Mouse (Mus musculus): ENCODE measurements around the gene Gm10320. TPM values are rescaled to one million over a fixed set of nuclear protein-coding genes. Genes with fewer than 3 reads are reported as not detected.

The Gm10320 gene
- total and polyA plus RNA-seq, 3 experiments, result 0.60 to 0.93 TPM; not detected in 1

DNA sequence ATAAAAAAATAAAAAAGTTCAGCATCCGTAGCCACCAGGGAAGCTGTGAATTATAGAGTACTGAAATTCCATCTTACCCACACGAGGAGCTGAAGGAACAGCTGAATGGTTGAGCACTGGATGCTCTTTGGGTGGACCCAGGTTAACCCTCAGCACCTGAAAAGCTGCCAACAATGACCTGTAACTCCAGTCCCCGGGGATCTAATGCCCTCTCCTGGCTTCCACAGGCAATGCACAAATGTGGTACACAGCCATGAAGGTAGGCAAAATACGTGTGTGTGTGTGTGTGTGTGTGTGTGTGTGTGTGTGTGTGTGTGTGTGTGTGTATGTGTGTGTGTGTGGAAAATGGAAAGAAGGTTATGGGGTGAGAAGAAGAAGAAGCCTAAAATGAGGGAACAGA lies 30.3 kb downstream of the Gm10320 start:
- TF ChIP-seq GATA1 (IDR thresholded peaks at IDR 0.05; ENCODE audit: borderline replicate concordance, low read length) (no peak), CTCF (IDR thresholded peaks at IDR 0.05; ENCODE audit: low read depth, low read length) (no peak), GATA2 (IDR thresholded peaks at IDR 0.05; ENCODE audit: borderline replicate concordance, low read depth, low read length) (no peak), TAL1 (conservative IDR thresholded peaks at IDR 0.05; ENCODE audit: low read depth, low read length) (no peak), POLR2AphosphoS5 (IDR thresholded peaks at IDR 0.05; ENCODE audit: insufficient replicate concordance, low read depth, low read length) (no peak)
- Histone ChIP-seq H3K4me3 (ENCODE audit: low read depth, low read length) (no peak overlapping the region), H3K36me3 (replicated peaks) (no peaks in the 10 kb centered on the region), H3K4me1 (ENCODE audit: insufficient read depth, low read depth, low read length) (peaks cover 2% of the 10 kb centered on the region), H3K9me3 (replicated peaks) (no peaks in the 10 kb centered on the region; the same call in 1 of the 2 replicates), H3K27me3 (ENCODE audit: insufficient read depth, low read length) (no peaks in the 10 kb centered on the region)
- no peak for ATAC-seq (ENCODE audit: extremely low read depth, insufficient number of reproducible peaks, low FRiP score, poor library complexity, severe bottlenecking)
- DNase-seq (ENCODE audit: low spot score), result no peak

DNA sequence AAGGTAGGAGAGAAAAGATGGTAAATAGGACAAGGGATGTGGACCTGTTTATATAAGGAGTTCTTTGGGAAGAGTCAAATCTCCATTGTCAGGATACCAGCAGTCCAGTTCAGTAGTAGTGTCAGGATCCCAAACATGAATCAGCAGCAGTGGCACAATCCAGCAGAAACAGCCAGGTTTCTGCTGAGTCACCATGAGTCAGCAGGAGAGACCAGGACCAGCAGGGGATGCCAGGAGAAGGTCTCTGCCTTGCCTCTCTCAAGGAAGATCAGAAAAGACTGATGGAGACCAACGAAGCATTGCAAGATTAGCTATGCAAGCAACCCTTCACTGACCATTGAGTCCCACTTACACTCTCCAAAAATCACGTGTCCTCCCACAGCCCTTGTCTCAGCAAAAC lies 35.4 kb downstream of the Gm10320 start:
- H3K27me3 ChIP-seq (ENCODE audit: insufficient read depth, low read length), result no peaks in the 10 kb centered on the region
- peaks cover 5% of the 10 kb centered on the region; the same call in 1 of the 2 replicates for H3K9me3 ChIP-seq (replicated peaks)
- no peaks in the 10 kb centered on the region for H3K36me3 ChIP-seq (replicated peaks)
- peaks cover 5% of the 10 kb centered on the region for H3K4me1 ChIP-seq (ENCODE audit: insufficient read depth, low read depth, low read length)
- ATAC-seq (ENCODE audit: extremely low read depth, insufficient number of reproducible peaks, low FRiP score, poor library complexity, severe bottlenecking) (no peak), DNase-seq (ENCODE audit: low spot score) (no peak)
- TF ChIP-seq GATA1 (IDR thresholded peaks at IDR 0.05; ENCODE audit: borderline replicate concordance, low read length), result no peak
- TF ChIP-seq TAL1 (conservative IDR thresholded peaks at IDR 0.05; ENCODE audit: low read depth, low read length), result no peak
- TF ChIP-seq GATA2 (IDR thresholded peaks at IDR 0.05; ENCODE audit: borderline replicate concordance, low read depth, low read length), result no peak
- no peak for TF ChIP-seq POLR2AphosphoS5 (IDR thresholded peaks at IDR 0.05; ENCODE audit: insufficient replicate concordance, low read depth, low read length)
- no peak for TF ChIP-seq CTCF (IDR thresholded peaks at IDR 0.05; ENCODE audit: low read depth, low read length)
- H3K4me3 ChIP-seq (ENCODE audit: low read depth, low read length), result no peak overlapping the region

DNA sequence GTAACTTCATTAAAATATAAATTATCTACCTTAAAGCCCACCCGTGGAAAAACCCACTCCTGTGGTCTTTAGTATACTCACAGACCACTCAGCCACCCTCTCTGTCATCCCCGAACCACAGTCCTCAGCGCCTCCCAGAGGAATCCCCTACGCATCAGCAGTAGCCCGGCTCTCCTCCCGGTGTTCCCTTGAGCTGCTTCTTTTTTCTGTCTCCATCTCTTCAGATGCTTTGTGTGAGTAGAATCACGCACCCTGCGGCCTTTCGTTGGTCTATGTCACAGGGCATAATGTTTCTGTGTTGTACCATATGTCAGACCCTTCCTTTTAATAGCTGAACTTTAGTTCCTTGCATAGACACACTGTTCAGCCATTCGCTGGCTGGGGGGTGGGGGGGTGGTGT lies 36.2 kb downstream of the Gm10320 start:
- H3K36me3 ChIP-seq (replicated peaks), result no peaks in the 10 kb centered on the region
- DNase-seq (ENCODE audit: low spot score) (no peak), ATAC-seq (ENCODE audit: extremely low read depth, insufficient number of reproducible peaks, low FRiP score, poor library complexity, severe bottlenecking) (no peak)
- no peak for TF ChIP-seq POLR2AphosphoS5 (IDR thresholded peaks at IDR 0.05; ENCODE audit: insufficient replicate concordance, low read depth, low read length)
- TF ChIP-seq TAL1 (conservative IDR thresholded peaks at IDR 0.05; ENCODE audit: low read depth, low read length), result no peak
- TF ChIP-seq CTCF (IDR thresholded peaks at IDR 0.05; ENCODE audit: low read depth, low read length), result no peak
- TF ChIP-seq GATA1 (IDR thresholded peaks at IDR 0.05; ENCODE audit: borderline replicate concordance, low read length), result no peak
- TF ChIP-seq GATA2 (IDR thresholded peaks at IDR 0.05; ENCODE audit: borderline replicate concordance, low read depth, low read length), result no peak
- H3K9me3 ChIP-seq (replicated peaks), result peaks cover 5% of the 10 kb centered on the region; the same call in 1 of the 2 replicates
- H3K27me3 ChIP-seq (ENCODE audit: insufficient read depth, low read length), result no peaks in the 10 kb centered on the region
- H3K4me3 ChIP-seq (ENCODE audit: low read depth, low read length), result no peak overlapping the region
- peaks cover 5% of the 10 kb centered on the region for H3K4me1 ChIP-seq (ENCODE audit: insufficient read depth, low read depth, low read length)

DNA sequence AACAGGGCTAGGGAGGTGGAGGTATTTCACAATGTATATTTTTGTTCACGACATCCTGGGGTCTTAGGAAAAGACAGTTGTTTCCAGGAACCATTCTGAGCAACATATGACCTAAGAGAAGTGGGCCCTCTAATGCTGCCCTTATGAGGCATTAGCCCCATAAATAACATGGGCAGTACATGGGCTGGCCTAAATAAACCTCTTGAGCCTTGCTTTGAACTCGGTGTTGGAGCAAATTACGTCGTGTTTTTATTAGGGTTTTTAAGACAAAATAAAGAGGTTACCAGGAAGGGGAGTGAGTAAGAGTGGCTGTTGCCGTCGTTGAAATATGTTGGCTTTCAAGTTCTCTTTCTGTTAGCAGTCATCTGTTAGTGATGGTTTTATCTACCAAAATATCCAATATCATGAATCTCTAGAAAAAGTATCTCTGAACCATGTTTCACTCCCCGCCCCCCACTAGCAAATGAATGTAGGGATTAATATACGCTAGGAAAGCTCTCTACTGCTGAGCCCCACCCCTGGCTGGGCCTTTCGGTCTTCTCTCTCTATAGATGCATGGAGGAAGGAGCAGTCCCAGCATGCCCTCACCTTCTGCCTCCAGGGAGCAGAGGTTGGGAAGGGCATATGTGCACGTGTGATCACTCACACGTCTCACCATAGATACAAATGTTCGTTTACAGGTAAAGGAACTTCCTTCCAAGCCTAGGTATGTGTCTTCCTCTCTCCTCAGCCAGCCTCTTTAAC lies 37.4 kb downstream of the Gm10320 start:
- Histone ChIP-seq H3K4me1 (ENCODE audit: insufficient read depth, low read depth, low read length) (peaks cover 5% of the 10 kb centered on the region), H3K9me3 (replicated peaks) (peaks cover 5% of the 10 kb centered on the region; the same call in 1 of the 2 replicates), H3K36me3 (replicated peaks) (no peaks in the 10 kb centered on the region), H3K4me3 (ENCODE audit: low read depth, low read length) (no peak overlapping the region), H3K27me3 (ENCODE audit: insufficient read depth, low read length) (no peaks in the 10 kb centered on the region)
- DNase-seq (ENCODE audit: low spot score), result no peak
- no peak for ATAC-seq (ENCODE audit: extremely low read depth, insufficient number of reproducible peaks, low FRiP score, poor library complexity, severe bottlenecking)
- TF ChIP-seq GATA1 (IDR thresholded peaks at IDR 0.05; ENCODE audit: borderline replicate concordance, low read length) (no peak), POLR2AphosphoS5 (IDR thresholded peaks at IDR 0.05; ENCODE audit: insufficient replicate concordance, low read depth, low read length) (no peak), CTCF (IDR thresholded peaks at IDR 0.05; ENCODE audit: low read depth, low read length) (no peak)

DNA sequence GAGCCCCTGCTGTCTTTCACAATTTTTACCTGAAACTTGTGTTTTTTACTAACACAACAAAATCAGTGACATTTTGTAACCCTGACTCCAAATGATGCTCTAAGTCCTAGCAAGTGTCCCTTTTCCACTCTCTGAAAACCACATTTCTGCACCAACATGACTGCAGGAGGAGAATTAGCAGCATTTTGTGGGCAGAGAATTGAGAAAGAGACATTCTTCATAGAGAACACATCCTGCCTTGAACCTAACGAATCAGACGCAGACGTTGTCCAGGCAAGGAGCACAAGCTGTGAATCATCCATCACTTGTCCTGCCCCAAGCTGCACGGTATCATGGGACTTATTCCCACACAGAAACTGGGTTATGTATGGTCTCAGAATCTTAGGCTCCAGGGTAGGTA lies 38.7 kb downstream of the Gm10320 start:
- H3K36me3 ChIP-seq (replicated peaks), result no peaks in the 10 kb centered on the region
- H3K4me1 ChIP-seq (ENCODE audit: insufficient read depth, low read depth, low read length), result peaks cover 5% of the 10 kb centered on the region
- DNase-seq (ENCODE audit: low spot score) (no peak), ATAC-seq (ENCODE audit: extremely low read depth, insufficient number of reproducible peaks, low FRiP score, poor library complexity, severe bottlenecking) (no peak)
- no peak for TF ChIP-seq TAL1 (conservative IDR thresholded peaks at IDR 0.05; ENCODE audit: low read depth, low read length)
- no peak for TF ChIP-seq POLR2AphosphoS5 (IDR thresholded peaks at IDR 0.05; ENCODE audit: insufficient replicate concordance, low read depth, low read length)
- TF ChIP-seq GATA2 (IDR thresholded peaks at IDR 0.05; ENCODE audit: borderline replicate concordance, low read depth, low read length), result no peak
- TF ChIP-seq CTCF (IDR thresholded peaks at IDR 0.05; ENCODE audit: low read depth, low read length), result no peak
- no peak for TF ChIP-seq GATA1 (IDR thresholded peaks at IDR 0.05; ENCODE audit: borderline replicate concordance, low read length)
- 0 out of 2 replicates have a peak, but pooled peaks cover 5% of the 10 kb centered on the region for H3K9me3 ChIP-seq (replicated peaks)
- no peaks in the 10 kb centered on the region for H3K27me3 ChIP-seq (ENCODE audit: insufficient read depth, low read length)
- H3K4me3 ChIP-seq (ENCODE audit: low read depth, low read length), result no peak overlapping the region

DNA sequence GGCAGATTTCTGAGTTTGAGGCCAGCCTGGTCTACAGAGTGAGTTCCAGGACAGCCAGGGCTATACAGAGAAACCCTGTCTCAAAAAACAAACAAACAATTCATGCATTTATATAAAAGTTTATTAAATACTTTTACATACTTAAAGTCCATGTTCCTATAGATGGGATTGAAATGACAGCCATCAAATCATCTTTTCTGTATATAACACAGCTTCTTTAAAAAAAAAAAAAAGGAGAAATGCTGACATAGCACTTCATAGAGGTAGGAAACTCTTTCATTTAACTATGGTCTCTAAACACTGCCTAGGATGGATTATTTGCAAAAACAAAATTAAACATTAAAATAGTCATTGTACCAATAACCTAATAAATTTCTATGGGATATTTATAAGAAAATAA lies 43.1 kb downstream of the Gm10320 start:
- Histone ChIP-seq H3K4me3 (ENCODE audit: low read depth, low read length) (no peak overlapping the region), H3K9me3 (replicated peaks) (0 out of 2 replicates have a peak, but pooled peaks cover 5% of the 10 kb centered on the region), H3K36me3 (replicated peaks) (no peaks in the 10 kb centered on the region), H3K27me3 (ENCODE audit: insufficient read depth, low read length) (no peaks in the 10 kb centered on the region; the same call in 1 of the 2 replicates), H3K4me1 (ENCODE audit: insufficient read depth, low read depth, low read length) (no peaks in the 10 kb centered on the region)
- ATAC-seq (ENCODE audit: extremely low read depth, insufficient number of reproducible peaks, low FRiP score, poor library complexity, severe bottlenecking) (no peak), DNase-seq (ENCODE audit: low spot score) (no peak)
- TF ChIP-seq POLR2AphosphoS5 (IDR thresholded peaks at IDR 0.05; ENCODE audit: insufficient replicate concordance, low read depth, low read length) (no peak), GATA2 (IDR thresholded peaks at IDR 0.05; ENCODE audit: borderline replicate concordance, low read depth, low read length) (no peak), GATA1 (IDR thresholded peaks at IDR 0.05; ENCODE audit: borderline replicate concordance, low read length) (no peak), TAL1 (conservative IDR thresholded peaks at IDR 0.05; ENCODE audit: low read depth, low read length) (no peak), CTCF (IDR thresholded peaks at IDR 0.05; ENCODE audit: low read depth, low read length) (no peak)
